Mouse (Mus musculus) spleen, postnatal 14 days (tissue): ENCODE results near the gene Oxa1l.
A peak's percentile ranks its signal among the peaks of the same experiment; 100 is the strongest.

Source experiments
- DNase-seq, 2 experiments: peaks; one replicate each; pipeline ENCODE4 v3.0.0; 2021 to 2022; ENCODE audit warnings: low spot score in 2 of 2

Gene Oxa1l

DNA sequence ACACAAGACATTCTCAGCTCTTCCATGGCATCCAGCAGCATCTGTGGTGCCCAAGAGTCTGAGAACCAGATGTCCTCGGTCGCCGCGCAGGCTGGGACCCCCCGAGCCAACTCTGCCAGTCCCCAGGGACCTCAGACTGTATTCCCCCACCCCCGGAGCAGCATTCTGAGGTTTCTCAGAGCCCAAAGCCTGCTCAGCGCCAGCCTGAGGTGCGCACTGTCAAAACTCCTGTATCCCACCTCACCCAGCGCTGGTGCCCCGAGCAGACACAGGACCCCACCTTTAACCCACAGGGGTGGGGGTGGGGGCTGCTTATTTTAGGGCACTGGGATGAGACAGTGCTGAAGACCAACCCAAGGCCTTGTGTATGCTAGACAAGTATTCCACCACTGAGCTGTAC, 10.8 kb downstream of the Oxa1l start:
- no peak for DNase-seq

DNA sequence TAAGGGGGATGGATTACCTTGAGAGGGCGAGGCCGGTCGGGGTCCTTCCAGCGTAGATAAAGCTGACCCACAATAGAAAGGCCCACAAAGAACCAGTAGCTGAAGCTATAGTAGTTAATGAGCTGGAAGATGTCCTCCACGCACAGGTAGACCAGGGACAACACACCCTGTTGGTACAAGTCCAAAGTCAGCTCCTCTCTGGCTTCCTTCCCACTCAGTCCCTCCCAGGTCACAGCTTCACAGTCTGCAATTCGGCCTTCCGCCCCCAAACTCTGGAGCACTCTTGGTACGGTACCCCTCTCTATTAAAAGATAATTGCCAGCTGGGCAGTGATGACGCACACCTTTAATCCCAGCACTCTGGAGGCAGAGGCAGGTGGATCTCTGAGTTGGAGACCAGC, 12.3 kb downstream of the Oxa1l start:
- DNase-seq = no peak

DNA sequence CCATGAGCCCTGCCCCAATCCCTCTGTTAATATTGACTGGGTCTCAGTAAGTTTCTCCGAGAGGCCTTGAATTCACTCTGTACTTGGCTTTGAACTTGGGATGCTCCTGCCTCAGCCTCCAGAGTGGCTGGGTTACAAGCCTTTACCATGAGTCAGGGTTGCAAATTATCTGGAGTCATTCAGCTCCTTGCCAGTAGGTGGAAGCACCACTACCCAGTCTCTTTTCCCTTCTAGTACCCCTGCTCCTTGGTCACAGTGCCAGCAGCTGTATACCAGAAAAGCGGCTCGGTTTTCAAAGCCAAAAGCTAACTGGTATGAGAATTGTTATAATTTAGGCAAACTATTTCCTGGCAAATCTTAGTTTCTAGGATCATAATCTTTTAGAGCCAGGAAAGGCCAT, 15.3 kb downstream of the Oxa1l start:
- peak in 1 of 2 experiments; percentile 33 for DNase-seq

DNA sequence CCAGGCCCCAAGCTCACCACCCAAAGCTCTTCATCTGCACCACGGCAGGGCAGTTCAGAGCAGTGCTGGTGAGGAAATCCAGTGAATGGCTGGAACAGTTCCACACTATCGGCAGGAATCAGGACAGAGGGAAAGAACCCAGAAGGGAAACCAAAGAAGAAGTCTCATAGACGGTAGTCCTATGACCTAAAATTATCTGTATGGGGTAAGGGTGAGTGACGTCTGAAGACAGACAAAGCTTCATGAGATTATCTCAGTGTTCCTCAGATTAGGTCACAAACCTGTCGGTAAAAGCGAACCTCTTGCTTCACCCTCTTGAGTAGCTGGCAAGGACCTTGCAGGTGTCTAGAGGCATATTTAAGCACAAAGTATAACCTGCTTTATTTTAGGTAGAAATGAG, 16.5 kb downstream of the Oxa1l start:
- no peak for DNase-seq

DNA sequence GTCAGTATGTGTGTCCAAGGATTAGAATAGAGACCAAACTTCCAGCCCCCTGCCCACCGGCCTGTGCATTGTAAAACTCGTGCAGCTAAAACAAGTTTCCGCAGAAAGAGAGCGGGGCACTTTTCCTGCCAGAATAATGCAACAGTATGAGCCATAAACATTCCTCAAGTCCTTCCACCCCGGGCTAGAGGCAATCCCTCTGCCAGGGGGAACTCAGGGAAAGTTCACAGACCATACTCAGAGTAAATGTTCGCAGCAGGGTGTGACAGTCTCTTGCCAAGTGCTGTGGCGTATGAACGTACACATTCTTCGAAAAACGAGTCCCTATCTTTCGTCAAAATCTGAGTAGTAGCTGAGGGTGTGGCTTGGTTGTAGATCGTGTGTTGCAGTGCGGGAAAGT, 18.9 kb downstream of the Oxa1l start:
- no peak for DNase-seq

DNA sequence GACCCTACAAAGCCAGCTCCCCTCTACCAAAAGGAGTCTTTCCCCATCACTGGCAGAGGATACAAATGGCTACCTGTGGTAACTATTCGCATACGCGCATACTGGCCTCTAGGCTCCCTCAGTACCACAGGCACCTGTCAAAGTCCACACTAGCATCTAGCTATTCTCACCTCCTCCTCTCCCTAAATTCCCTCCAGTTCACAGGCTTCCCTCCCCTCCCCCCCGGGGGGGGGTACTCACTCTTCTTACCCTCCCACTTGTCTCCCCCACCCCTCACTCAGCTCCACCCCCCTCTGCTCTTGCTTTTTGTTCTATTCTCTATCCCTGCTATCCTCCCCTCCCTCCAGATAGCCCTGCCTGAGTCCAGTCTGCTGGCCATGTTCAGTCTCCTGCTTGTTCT, 20.0 kb downstream of the Oxa1l start:
- DNase-seq = no peak

DNA sequence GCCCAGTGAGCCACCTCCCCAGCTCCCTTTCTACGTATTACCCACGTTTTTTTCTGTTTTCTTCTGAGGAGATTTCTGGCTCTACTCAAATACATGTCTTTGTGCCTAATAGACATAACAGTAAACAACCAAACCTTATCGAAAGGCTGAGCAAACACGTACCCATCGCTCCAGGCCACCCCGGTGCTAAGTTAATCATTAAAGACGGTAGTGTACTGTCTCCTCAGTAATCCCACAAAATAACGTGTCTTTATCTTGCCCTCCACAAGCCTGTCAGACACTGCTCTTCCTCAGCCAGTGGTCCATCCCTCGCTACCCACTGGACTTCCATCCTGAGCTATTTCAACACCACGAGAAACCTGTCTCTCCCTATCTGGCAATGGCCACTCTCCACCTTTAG, 21.2 kb downstream of the Oxa1l start:
- no peak for DNase-seq

DNA sequence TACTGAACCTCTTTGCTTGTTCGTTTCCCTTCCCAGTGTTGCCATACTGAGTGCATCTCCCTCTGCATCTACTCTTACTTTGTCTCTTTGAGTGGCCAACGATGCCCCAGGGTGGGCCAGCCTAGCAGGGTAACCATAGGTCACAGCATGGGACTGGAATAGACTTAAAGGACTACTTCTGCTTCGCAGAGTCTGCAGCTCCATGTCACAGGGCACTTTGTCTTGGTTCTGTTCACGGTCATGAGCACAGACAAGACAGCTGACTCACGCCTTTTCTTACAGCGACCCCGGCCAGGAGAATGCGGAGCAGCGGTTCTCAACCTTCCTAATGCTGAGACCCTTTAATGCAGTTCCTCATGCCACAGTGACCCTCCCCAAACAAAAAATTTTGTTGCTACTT, 22.0 kb downstream of the Oxa1l start:
- no peak for DNase-seq

DNA sequence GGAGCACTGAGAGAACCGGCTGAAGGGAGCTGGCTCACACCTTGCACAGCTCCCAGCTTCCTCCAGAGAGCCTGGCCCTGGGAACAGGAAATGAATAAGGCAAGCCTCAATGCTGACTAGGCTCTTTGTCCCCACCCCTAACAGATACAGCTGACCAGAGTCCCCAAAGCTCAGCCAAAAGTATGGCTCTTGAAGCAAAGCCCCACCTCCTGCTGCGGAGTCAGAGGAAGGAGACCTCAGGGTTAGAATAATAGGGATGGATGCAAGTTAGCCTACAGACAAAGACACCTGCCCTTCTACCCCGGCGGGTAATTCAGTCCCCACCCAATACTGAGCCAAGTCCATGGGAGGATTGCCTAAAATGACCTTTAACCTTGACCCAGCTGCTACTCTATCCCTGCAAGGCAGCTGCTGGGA, 22.7 kb downstream of the Oxa1l start:
- DNase-seq = no peak

DNA sequence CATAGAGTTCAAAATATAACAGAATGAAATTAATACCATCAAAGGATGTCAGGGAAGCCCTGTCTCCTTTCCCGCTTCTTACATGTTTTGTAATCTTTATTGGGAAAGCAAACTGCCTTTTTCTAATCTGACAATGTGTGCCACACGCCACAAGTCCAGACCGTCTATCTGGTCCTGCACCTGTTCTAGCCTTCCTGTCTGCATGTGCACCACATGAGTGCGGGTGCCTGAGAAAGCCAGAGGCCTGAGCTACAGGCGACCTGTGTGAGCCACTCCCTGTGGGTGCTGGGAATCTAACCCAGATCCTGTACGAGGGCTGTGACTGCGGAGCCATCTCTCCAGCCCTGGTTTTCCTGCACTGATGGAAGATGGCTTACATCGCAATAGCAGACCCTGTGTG, 23.8 kb downstream of the Oxa1l start:
- DNase-seq = no peak

DNA sequence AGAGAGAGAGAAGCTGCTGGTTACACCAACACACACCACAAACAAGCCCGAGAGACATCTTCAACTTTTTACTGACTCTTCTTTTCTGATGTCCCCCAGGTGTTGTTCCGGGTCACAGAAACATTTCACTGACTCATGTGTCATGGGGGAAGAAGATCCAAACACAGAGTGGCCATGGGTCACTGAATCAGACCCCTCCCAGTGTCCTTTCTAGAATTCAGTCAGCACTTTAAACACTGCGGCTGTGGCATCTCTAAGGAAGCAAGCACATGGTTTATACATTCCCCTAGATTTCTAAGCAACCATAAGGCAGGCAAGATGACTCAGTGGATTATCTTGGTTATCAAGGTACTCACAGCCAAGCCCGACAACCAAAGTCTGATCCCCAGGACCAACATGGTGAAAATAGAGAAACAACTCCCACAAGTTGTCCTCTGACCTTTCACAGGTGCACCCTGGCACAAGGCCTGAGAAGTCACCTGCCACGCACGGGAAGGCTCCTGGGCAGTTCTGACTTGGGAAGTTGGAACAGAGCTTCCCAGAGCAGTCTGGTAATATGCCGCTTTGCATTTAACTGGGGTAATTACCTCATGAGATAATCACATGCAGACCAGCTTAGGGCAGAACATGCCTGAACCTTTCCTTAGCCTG, 25.5 kb downstream of the Oxa1l start:
- DNase-seq = no peak

DNA sequence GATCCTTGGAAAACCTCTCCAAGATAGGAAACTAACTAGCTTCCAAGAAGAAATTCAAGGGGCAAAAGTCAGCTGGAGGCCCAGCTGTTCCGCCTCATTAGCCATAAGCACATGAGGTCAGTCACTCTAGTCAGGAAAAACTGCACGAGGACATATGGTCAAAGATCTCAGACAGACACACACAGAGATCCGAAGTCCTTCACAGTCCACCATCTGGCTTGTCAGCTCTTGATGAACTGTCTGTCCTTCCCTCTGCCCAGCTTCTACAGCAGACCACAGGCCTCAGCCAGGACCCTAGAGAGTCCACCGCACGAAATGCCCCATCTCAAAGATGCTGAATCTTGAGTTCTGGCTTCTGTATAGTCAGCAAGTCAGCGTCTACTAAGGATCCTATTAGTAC, 26.9 kb downstream of the Oxa1l start:
- no peak for DNase-seq

DNA sequence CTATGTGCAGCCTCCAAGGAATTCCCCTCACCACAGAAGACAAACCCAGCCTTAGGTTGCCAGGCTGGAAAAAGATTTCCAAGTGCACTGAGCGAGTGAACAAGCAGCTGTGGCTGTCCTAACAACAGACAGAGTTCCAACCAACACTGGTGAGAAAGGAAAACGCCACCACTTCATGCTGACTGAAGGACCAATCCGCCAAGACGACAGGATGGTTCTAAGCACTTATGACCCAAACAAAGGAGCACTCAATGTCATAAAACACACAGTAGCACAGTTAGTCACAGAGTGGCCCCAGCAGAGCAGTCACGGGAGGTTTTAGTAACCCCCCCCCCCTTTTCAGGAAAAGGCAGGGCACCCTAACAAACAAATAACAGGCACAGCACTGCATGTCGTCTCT, 30.2 kb downstream of the Oxa1l start:
- no peak for DNase-seq

DNA sequence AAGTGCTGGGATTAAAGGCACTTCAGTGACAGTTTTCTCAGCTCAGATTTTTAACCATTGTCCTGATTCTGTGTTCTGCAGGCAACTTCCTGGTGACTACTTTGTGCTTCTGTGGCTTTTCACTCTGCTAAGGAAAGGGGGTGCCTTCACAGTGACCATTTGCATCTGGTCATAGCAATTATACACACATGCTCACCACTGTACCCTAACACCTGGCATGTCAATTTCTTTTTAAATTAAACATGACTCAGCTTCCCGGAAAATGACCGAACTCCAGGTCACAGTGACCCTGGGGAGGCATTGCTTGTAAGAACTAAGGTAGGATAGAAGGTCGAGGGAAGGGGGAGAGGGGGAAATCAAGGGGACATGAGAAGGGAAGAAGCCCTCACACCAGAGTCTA, 33.2 kb downstream of the Oxa1l start:
- DNase-seq = no peak

DNA sequence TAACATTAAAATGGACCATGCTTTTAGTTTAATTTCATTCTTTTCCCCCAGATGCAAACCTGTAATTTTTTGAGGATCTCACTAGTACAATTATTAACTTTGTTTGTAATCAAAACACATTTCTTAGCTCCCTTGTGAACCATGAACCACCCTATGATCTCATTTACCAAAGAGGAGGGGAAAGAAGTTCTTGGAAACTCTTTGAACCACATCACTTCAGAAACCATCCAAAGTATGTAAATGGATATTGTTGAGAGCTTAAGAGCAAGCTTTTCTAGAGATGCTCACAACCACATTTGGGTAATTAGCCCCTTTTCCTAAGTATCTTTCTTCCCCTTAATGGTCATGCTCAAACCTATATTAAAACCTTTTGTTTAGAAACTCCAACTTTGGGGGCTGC, 33.7 kb downstream of the Oxa1l start:
- DNase-seq = no peak

DNA sequence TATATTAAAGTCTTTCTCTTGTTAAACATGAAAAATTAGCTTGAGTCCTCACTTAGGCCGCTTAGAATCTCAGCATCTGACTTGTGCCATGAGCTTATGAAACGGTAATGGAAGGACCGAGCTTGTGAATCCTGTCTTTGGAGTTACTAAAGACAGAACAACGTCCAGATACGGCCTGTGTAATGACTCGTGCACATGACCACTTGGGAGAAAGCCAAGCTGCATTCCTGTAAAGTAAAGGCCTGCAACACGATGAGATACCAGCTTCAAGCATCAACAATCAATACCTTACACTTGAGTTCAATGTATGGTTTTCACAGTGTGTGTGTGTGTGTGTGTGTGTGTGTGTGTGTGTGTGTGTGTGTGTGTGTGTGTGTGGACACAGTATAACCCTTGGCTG, 36.1 kb downstream of the Oxa1l start:
- DNase-seq = no peak

DNA sequence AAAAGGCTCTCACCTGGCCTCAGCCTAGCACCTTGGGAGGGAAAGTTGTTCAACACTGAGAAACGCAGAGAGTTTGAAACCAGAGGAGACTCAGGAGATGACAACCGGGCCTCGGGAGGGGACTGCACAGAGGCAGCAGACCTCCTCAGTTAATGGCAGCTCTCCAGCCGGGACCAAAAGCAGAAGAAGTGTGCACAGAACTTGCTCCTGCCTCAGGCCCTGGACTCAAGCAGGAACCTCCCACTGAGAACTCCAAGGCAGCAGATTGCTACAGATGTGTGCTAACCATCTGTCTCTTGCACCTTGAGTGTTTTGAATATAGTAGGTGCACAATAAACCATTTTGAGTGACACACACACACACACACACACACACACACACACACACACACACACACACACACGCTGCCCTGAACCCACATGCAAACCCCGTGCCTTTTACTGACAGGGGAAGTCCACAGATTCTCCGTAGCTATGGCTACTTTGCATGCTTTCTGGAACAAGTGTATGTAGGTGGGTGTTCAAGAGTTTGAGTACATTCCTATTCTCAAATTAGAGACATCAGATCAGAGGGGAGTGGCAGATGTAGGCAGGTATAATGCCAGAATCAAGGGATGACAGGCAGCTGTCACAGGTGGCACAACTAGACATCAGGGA, 37.4 kb downstream of the Oxa1l start:
- no peak for DNase-seq

DNA sequence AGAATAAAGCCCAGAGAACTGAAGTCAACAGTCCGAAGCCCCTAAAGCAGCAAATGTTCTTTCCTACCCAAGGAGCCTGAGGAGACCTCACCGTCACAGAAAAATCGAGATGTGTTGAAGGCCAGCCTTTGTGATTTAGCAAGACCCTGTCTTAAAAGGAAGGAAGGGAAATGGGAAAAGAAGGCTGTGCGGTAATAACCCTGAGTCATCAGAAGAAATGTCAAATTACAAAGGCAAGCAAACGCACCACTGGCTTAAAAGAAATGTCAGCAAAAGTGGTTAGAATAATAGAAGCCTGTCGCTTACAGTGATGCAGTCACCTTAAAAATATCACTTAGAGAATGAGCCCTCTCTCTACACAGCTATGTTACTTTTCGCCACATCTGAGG, 37.9 kb downstream of the Oxa1l start:
- no peak for DNase-seq

DNA sequence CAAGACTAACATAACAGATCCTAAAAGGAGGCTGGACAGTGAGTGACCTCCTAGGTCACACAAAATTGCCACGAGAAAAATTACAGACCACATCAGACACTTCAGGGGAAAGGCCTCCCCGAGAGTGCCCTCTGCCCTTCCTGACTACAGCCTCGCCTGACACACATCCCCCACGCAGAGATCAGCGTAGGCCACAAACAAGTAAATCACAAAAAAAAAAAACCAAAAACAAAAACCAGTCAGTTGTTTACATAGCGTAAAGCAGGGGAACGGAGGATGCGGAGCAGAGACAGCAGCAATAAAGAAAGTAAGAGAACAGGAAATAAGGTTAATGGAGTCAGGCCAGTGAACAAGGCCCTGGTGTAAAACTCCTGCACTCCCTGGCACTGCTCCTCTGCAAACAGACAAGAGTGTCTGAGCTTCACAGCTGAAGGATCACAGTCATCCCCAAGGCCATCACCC, 38.3 kb downstream of the Oxa1l start:
- no peak for DNase-seq

DNA sequence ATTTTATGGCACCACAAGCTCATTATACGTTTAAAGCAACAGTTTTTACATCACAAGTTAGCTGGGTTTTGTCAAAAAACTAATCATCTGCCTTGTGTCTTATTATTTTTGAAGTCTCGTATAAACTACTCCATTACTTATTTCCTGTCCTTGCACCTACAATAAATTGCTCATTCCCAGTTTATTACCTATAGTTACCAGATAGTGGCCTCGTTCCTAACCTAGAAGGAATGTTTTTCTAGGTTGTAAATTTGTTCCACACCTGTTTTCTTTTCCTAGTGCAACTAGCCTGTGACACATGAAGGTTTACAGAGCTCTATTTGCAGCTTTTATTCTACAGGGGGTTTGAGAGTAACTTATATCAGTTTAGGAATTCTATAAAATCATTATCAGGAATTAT, 41.1 kb downstream of the Oxa1l start:
- DNase-seq = no peak

DNA sequence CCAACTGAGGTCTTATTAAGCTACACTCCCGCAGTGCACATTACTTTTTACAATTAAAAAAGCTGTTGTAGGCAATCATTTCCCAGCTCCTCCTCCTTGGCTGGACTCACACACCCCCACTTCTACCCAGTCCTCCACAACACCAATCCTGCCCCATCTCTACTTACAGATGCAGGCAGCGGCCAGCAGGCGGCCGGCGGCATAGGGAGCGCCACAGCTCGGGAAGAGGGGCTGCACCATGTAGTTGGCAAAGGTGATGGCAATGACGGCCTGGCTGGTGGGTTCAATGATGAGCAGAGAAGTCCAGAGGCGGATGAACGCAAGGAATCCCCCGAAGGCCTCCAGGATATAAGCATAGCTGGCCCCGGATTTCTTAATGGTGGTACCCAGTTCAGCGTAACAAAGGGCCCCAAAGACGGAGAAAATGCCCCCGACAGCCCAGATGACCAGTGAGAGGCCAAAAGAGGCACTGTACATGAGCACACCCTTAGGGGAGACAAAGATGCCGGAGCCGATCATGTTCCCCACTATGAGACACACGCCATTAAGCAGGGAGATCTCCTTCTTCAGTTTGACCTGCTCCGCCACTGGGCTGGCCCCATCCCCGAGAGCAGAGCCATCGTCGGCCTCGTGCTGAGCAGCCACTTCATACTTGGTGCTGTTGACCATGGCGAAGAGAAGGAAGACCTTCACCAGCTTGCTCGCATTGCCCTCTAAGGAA, 47.9 kb downstream of the Oxa1l start:
- no peak for DNase-seq

DNA sequence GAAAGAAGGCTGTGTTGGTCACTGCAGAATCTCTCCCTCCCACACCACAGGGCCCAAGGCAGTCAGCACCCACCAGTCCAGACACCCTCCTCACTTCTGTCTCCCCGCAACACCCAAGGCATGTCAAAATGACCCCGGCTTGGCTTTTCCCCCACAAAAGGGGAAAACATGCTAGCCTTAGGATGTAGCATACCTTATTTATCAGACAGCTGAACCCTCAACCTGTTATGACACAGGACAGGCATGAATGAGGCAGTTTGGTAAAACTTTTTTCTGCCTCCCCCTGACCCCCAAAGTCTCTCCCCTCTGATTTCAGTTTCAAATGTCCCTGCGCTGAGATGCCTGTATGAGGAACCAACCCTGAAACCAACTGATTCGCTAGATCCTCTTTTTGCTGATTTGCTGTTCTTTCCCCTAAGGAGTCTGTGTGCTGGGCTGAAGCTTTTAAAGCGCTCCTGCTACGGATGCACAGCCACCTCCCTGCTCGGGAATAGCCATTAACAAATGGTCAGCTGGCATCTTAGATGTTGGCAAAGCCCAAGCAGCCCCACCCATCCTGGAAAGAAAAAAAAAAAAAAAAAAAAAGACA, 48.5 kb downstream of the Oxa1l start:
- no peak for DNase-seq
